Mouse (Mus musculus): Measurements from ENCODE around the gene Ankrd39. TPM values are rescaled to one million over a fixed set of nuclear protein-coding genes. Genes with fewer than 3 reads are reported as not detected.
A peak's percentile ranks its signal among the peaks of the same experiment; 100 is the strongest.

The Ankrd39 gene
- total and polyA plus RNA-seq, 2 experiments from 2014 or later = 32.5 to 38.1 TPM

- Histone ChIP-seq H3K27me3 (ENCODE audit: insufficient read depth, low read length) (no peaks in the 10 kb centered on the region), H3K36me3 (ENCODE audit: insufficient read depth, low read length) (peaks cover 33% of the 10 kb centered on the region), H3K4me3 (ENCODE audit: low read length) (no peak overlapping the region), H3K4me2 (ENCODE audit: low read depth, low read length) (no peak overlapping the region), H3K9me3 (ENCODE audit: low read length) (no peaks in the 10 kb centered on the region), H3K9ac (replicated peaks; ENCODE audit: low read length) (no peak overlapping the region), H3K4me1 (ENCODE audit: insufficient read depth, low read length) (peaks cover 18% of the 10 kb centered on the region), H3K27ac (no peak overlapping the region)
- DNase-seq (ENCODE audit: low spot score) (no peak), ATAC-seq (no peak)
- WGBS = 77% methylated on average over 3 of the region's 3 CpGs
- no peak for TF ChIP-seq CTCF (IDR thresholded peaks at IDR 0.05; ENCODE audit: low read depth)
These were observed 29.0 kb downstream of the Ankrd39 start for GRCm38 (mm10) chr1:36518259-36518658.

- H3K27me3 ChIP-seq (ENCODE audit: insufficient read depth, low read length) = no peaks in the 10 kb centered on the region
- peak; percentile 74 for DNase-seq (ENCODE audit: low spot score)
- H3K27ac ChIP-seq = no peak overlapping the region
- H3K4me2 ChIP-seq (ENCODE audit: low read depth, low read length) = peak overlapping the region; percentile 87
- ATAC-seq = no peak
- peak overlapping the region; percentile 93 for H3K4me3 ChIP-seq (ENCODE audit: low read length)
- peak; percentile 74 for TF ChIP-seq CTCF (IDR thresholded peaks at IDR 0.05; ENCODE audit: low read depth)
- WGBS = 17% methylated on average over 2 of the region's 2 CpGs
- H3K36me3 ChIP-seq (ENCODE audit: insufficient read depth, low read length) = 0 out of 2 replicates have a peak, but pooled peaks cover 2% of the 10 kb centered on the region
- no peak overlapping the region for H3K9ac ChIP-seq (replicated peaks; ENCODE audit: low read length)
- peaks cover 20% of the 10 kb centered on the region for H3K4me1 ChIP-seq (ENCODE audit: insufficient read depth, low read length)
- H3K9me3 ChIP-seq (ENCODE audit: low read length) = no peaks in the 10 kb centered on the region
These were observed 33.5 kb downstream of the Ankrd39 start for GRCm38 (mm10) chr1:36513718-36514117.

GRCm38 (mm10) chr1:36513310-36513709 lies 33.9 kb downstream of the Ankrd39 start:
- ATAC-seq = no peak
- Histone ChIP-seq H3K4me1 (ENCODE audit: insufficient read depth, low read length) (peaks cover 20% of the 10 kb centered on the region), H3K36me3 (ENCODE audit: insufficient read depth, low read length) (no peaks in the 10 kb centered on the region), H3K27ac (peak overlapping the region; percentile 97; the same call in 1 of the 2 replicates), H3K4me2 (ENCODE audit: low read depth, low read length) (peak overlapping the region; percentile 87), H3K27me3 (ENCODE audit: insufficient read depth, low read length) (no peaks in the 10 kb centered on the region), H3K9me3 (ENCODE audit: low read length) (no peaks in the 10 kb centered on the region), H3K9ac (replicated peaks; ENCODE audit: low read length) (peak overlapping the region; percentile 83), H3K4me3 (ENCODE audit: low read length) (peak overlapping the region; percentile 93)
- WGBS = 5% methylated on average over 1 of the region's 1 CpGs
- DNase-seq (ENCODE audit: low spot score) = peak; percentile 52
- TF ChIP-seq CTCF (IDR thresholded peaks at IDR 0.05; ENCODE audit: low read depth) = no peak

- peaks cover 20% of the 10 kb centered on the region for H3K4me1 ChIP-seq (ENCODE audit: insufficient read depth, low read length)
- peak overlapping the region; percentile 93 for H3K4me3 ChIP-seq (ENCODE audit: low read length)
- WGBS = under 1% methylated on average over 16 of the region's 16 CpGs
- ATAC-seq (no peak), DNase-seq (ENCODE audit: low spot score) (no peak)
- no peaks in the 10 kb centered on the region for H3K9me3 ChIP-seq (ENCODE audit: low read length)
- TF ChIP-seq CTCF (IDR thresholded peaks at IDR 0.05; ENCODE audit: low read depth) = no peak
- H3K4me2 ChIP-seq (ENCODE audit: low read depth, low read length) = peak overlapping the region; percentile 87
- H3K36me3 ChIP-seq (ENCODE audit: insufficient read depth, low read length) = peaks cover under 1% of the 10 kb centered on the region; the same call in 1 of the 2 replicates
- H3K27me3 ChIP-seq (ENCODE audit: insufficient read depth, low read length) = no peaks in the 10 kb centered on the region
- H3K27ac ChIP-seq = peak overlapping the region; percentile 97
- H3K9ac ChIP-seq (replicated peaks; ENCODE audit: low read length) = peak overlapping the region; percentile 83
These were observed 34.3 kb downstream of the Ankrd39 start for GRCm38 (mm10) chr1:36512966-36513280.

- Histone ChIP-seq H3K9ac (replicated peaks; ENCODE audit: low read length) (peak overlapping the region; percentile 83), H3K27me3 (ENCODE audit: insufficient read depth, low read length) (no peaks in the 10 kb centered on the region), H3K27ac (peak overlapping the region; percentile 97), H3K4me3 (ENCODE audit: low read length) (peak overlapping the region; percentile 93), H3K36me3 (ENCODE audit: insufficient read depth, low read length) (peaks cover 6% of the 10 kb centered on the region; the same call in 1 of the 2 replicates), H3K4me2 (ENCODE audit: low read depth, low read length) (peak overlapping the region; percentile 87), H3K9me3 (ENCODE audit: low read length) (no peaks in the 10 kb centered on the region), H3K4me1 (ENCODE audit: insufficient read depth, low read length) (peaks cover 20% of the 10 kb centered on the region)
- WGBS = under 1% methylated on average over 83 of the region's 126 CpGs
- DNase-seq (ENCODE audit: low spot score) = peak; percentile 75
- peak; percentile 67 for ATAC-seq
- TF ChIP-seq CTCF (IDR thresholded peaks at IDR 0.05; ENCODE audit: low read depth) = no peak
These were observed 34.9 kb downstream of the Ankrd39 start for GRCm38 (mm10) chr1:36512089-36512965.

GRCm38 (mm10) chr1:36511289-36512021 lies 35.8 kb downstream of the Ankrd39 start, which contains the start of gene Cnnm3:
Gene Cnnm3, plus strand, starts transcription at chr1:36511867.
- H3K4me1 ChIP-seq (ENCODE audit: insufficient read depth, low read length) = peaks cover 20% of the 10 kb centered on the region
- no peaks in the 10 kb centered on the region for H3K27me3 ChIP-seq (ENCODE audit: insufficient read depth, low read length)
- 1% methylated on average over 50 of the region's 51 CpGs for WGBS
- H3K27ac ChIP-seq = peak within 1 kb of the TSS; percentile 97
- H3K9me3 ChIP-seq (ENCODE audit: low read length) = no peaks in the 10 kb centered on the region
- DNase-seq (ENCODE audit: low spot score) = peak; percentile 98
- peak; percentile 97 for ATAC-seq
- peaks cover 9% of the 10 kb centered on the region; the same call in 1 of the 2 replicates for H3K36me3 ChIP-seq (ENCODE audit: insufficient read depth, low read length)
- peak within 1 kb of the TSS; percentile 83 for H3K9ac ChIP-seq (replicated peaks; ENCODE audit: low read length)
- H3K4me3 ChIP-seq (ENCODE audit: low read length) = peak within 1 kb of the TSS; percentile 93
- peak within 1 kb of the TSS; percentile 87 for H3K4me2 ChIP-seq (ENCODE audit: low read depth, low read length)
- peak; percentile 62 for TF ChIP-seq CTCF (IDR thresholded peaks at IDR 0.05; ENCODE audit: low read depth)
